Mouse (Mus musculus): ENCODE results near the gene Gpr183.

GRCm38 (mm10) chr14:121958041-121958750 is 6.8 kb downstream of the Gpr183 start:
- no peak for TF ChIP-seq GATA1 (IDR thresholded peaks at IDR 0.05; ENCODE audit: low read length)
- TF ChIP-seq TAL1 (IDR thresholded peaks at IDR 0.05; ENCODE audit: low read length), result no peak

All from erythroblast, embryonic 14.5 days (primary cell).